Mouse (Mus musculus) urinary bladder, postnatal 4 days (tissue): ENCODE data around the gene Wbp11.

Experiments used
- DNase-seq, 2 experiments: peaks; one replicate each; pipeline ENCODE4 v3.0.0; 2021 to 2022; ENCODE audit warnings: low spot score in 2 of 2

Gene Wbp11

DNA sequence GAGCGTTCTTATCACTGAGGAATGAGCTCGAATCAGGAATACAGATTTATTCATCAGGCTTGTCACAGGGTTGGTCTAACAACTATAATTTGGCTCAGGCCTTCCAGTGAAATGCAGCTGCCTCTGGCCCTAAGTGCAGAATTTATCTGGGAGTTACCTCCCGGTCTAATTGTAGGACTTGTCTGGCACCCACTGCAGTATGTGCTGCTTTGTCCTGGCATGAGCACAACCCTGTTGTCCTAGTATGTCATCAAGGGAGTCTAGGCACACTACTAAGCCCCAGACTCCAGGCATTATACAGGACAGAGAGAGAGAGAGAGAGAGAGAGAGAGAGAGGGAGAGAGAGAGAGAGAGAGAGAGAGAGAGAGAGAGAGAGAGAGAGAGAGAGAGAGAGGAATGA lies 9.3 kb upstream of the Wbp11 start:
- DNase-seq, result no peak

DNA sequence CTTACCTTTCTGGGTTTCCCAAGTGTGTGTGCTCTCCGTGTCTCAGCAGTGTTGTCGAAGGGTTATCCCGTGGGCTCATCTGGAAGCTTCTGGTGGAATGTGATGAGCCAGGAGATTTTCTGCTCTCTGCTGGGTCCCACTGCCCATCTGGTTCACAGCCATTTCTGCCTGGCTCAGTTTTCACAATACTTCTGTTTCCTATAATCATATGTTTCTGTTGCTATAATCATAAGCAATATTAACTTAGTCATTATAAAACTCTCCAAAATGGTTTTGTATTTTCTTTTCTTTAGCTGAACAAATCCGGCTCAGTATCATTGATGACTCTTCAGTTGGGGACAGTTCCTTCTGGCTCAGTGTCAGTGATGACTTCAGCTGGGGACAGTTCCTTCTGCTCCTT lies 7.3 kb upstream of the Wbp11 start, which contains the start of gene Smco3:
Smco3 (minus strand) TSS at position 101 of the 400 bp plus-strand sequence.
- no peak for DNase-seq

DNA sequence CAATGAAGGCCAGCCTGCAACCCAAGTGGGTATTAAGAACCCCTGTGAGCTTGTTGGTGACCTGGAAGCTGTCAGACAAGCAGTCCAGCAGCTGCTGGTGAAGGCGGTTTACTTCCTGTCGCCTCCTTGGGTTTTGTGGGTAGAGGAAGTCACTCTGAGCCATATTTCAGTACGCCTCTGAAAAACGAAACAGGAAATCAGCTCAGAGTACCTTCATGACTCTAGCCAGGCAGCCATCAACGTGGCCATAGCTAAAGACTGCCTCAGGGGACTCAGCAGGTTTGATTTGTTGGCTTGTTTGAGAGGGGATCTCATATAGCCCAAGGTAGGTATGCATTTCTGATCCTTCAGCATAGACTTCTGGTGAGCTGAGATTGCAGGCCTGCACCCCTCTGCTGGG lies 3.7 kb upstream of the Wbp11 start:
- DNase-seq, result no peak

DNA sequence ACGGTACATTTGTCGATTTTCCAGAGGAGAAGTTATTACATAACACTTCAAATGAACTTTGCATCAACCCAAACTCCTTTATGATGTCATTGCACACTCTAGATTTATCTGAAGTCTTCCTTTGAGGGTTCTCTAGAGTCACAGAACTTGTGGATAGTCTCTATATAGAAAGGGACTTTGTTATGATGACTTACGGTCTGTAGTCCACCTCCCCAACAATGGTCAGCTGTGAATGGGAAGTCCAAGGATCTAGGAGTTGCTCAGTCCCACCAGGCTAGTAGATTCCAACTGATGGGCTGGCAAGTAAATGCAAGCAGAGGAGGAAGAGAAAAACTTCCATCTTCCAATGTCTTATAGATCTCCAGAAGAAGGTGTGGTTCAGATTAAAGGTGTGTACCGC lies 648 bp upstream of the Wbp11 start:
- DNase-seq, result no peak

DNA sequence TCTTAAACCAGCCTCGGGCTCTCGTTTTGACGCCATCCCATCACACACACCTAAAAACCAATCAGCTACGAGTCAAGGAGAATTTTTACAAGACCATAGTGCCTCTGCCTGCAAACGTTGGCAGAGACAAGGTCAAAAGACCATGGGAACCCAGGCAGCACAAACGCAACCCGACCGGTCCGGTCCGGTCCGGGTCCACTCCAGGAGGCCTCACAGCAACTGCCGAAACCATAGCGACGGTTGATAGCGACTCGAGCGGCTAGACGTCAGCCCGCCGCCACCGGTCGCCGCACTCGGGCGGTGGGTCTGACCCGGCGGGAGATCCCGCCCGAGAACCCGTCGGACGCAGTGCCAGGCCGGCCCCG lies 535 bp downstream of the Wbp11 start, which contains the start of gene BC049715:
BC049715 (plus strand) TSS at position 111 of the 365 bp plus-strand sequence.
- DNase-seq, result no peak

DNA sequence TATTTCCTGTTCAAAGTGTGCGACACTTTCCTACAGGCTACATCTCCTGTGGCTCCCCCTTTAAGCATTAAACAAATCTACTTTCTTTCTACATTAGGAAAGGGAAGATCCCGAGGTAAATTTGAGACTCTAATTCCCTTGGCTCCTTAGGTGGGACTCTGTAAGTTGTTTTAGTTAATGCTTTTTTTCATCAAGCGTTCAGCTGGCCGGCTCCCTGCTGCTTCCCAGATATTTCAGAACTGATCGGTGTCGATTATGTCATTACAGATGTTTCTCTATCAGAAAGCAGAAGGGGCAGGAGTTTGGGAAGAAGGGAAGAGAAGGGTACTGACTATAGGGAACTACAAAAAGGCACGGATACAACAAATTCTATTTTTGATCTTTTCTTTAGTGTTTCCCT lies 917 bp downstream of the Wbp11 start:
- no peak for DNase-seq

DNA sequence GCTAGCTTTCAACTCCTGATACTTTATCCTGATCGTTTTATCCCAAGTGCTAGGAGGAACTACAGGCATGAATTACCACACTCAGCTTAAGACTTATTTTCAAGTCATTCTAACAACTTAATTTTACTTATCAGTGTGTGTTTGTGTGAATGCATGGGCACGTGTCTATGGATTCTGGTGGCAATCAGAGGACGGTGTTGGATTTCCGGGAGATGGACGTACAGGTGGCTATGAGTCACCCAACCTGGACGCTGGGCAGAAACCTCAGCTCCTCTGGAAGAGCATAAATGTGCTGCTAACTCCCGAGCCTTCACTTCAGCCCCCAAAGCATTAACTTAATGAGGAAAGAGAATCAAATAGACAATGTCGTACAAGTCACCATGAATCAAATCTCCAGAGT lies 3.0 kb downstream of the Wbp11 start:
- no peak for DNase-seq

DNA sequence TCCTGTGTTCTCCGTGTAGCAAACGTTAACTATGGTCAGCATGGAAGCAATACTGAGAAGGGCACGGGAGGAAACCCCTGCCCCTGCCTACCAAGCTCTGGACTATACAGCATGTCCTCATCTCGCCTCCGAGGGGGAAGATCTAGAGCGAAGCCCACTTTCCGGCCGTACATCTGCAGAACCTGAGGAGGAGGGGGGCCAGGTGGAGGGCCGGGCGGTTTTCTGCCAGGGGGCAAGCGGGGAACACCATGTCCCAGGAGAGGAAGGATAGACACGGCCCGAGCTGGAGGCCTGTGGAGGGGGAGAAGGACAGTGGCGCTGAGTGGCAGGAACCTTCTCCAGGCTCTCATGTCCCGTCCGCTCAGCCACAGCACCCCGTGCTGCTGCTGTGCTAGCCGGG lies 6.9 kb downstream of the Wbp11 start:
- peak in 1 of 2 experiments; percentile 56 for DNase-seq

DNA sequence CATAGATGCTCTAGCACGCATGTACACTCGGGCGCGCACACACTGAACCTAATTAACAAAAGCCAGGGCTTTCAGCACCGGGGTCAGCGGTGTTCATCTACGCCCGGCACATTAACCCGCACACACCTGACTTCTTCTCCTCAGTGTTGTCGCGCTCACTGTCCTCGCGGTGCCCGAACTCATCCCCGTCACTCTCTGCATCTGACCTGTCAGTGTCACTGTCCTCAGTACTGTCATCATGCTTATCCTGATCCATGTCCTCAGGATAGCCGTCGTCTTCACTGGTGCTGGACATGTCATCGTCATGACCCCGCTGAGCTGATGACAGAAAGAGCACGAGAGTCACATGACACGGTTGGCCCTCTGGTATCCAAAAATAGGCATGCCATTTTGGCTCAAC lies 7.7 kb downstream of the Wbp11 start:
- no peak for DNase-seq

DNA sequence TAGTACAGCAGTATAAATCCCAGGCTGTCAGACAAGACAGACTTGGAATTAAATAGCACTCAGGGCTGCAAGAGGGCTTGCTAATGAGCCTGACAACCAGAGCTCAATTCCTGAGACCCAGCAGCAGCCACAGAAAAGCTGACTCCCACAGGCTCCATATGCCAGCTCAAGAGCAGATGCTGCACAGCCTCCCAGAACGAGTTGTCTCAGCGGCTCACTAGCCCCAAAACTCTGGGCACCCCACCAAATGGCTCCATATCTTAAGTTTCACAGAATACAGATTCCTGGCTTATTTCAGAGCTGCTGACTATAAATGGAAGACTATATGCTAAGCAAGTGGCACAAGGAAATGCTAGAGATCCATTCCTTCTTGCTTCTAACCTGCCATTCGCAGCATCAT lies 10.5 kb downstream of the Wbp11 start:
- DNase-seq, result peak in 1 of 2 experiments; percentile 34

DNA sequence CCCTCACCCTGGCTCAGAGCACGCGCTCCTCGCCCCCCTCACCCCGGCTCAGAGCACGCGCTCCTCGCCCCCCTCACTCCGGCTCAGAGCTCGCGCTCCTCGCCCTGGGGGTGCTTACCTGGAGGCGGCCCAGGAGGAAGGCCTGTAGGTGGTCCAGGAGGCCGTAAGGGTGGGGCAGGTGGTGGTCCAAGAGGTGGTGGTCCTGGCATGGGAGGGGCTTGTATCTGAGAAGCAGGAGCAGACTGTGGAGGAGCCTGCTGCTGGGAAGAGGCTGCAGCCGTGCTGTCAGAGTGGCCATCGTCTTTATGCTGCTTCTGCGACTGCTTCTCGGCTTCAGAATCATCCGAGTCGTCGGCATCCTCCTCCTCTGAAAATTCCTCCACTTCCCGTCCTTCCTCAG lies 11.2 kb downstream of the Wbp11 start:
- peak in 1 of 2 experiments; percentile 57 for DNase-seq

DNA sequence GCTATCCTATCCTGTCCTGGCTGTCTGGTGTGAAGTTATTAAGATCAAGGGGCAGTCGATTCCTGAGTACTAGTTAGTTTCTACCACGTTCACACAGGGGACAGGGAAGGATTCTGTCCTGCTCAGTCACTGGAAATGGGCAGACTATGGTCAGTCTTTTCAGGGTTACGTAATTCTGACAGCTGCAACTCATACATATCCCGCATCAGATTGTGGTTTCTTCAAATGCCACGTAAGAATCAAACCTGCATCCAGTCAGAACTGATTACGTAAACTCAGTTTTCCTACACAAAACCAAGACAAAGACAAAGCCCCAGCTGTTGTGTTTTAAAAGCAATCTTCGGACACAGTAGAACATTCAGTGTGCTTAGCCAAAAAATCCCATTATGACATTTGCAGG lies 12.7 kb downstream of the Wbp11 start:
- no peak for DNase-seq

DNA sequence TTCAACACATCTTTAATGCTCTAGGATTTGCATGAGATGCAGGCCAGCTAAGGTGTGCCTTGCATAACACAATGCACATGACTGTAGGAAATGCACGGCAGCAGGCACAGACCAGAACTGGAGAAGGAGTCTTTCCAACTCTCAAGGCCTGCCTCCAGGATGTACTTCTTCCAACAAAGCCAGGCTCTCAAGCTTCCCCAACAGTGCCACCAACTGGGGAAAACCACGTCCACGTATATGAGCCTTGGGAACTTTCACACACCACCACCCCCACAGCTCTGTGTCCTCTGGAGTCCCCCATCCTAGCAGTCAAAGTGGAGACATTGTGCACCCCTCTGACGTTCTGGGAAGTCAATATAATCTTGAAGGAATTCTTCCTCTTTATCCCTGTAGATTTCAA lies 14.9 kb downstream of the Wbp11 start:
- DNase-seq, result no peak

DNA sequence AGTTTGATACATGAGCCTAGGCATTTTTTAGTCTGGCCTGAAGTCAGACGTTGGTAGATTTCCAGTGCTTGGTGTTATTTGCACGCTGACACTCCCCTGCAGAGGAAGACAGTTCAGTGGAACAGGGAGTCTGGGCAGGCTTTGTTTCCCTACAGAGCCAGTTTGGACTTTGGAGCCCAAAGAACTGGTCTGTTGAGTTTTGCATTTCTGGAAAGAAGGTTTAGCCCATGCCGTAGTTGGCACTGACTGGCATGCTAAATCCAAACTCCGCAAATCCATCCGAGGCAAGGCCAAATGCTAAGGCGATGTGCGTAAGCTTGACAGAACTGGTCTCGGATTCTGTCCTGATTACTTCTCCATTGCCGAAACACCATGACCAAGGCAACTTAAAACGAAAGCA lies 16.8 kb downstream of the Wbp11 start:
- DNase-seq, result no peak

DNA sequence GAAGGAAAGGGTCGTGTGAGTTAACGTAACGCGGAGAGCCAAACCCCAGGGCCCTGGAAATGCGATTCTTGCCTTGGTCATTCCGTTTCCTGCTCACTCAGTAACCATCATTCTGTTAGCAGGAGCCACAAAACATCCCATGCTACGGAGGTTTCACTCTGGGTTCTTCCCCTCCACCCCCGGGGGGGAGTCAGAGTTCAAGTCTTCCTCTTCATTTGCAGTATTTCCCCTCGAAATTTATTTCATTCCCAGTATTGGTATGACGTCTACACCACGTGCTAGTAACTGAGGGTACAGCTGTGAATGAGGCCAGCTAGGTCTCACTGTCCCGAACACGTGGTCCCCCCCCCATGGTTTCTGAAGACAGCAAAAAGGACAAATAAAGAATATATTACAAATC lies 18.4 kb downstream of the Wbp11 start:
- no peak for DNase-seq

DNA sequence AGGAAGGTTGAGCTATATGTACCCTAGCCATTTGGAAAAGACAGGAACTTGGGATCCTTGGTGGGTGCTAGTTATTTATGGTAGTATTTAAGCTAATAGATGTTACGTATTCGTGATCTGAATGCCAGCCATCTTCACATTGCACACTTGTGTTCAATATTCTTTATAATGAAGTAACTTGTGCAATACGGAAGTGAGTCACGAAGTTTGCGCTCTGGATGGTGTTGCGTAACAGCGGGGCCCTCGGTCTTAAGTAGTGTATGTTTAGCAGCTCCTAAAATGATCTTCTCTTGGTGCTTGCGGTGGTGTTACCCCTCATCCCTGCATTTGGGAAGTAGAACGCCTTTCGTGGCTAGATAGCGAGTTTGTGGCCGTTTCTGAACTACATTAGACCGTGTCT lies 19.0 kb downstream of the Wbp11 start:
- DNase-seq, result no peak

DNA sequence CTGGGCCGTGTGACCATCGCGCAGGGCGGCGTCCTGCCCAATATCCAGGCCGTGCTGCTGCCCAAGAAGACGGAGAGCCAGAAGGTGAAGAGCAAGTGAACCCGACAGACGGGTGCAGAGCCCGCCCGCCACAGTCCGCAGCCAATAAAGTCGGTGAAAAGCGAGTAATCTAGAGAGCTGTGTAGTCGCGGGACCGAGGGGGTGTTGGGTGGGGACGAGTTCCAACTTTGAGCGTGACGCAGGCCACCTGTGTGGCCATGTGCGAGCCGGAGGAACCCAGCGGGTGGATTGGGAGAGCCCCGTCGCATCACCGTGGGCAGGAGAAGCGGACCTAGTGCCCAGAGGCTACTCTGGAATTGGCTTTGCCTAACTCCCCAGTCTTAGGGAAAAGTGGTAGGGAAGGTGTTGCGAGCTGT lies 19.4 kb downstream of the Wbp11 start:
- DNase-seq, result no peak

DNA sequence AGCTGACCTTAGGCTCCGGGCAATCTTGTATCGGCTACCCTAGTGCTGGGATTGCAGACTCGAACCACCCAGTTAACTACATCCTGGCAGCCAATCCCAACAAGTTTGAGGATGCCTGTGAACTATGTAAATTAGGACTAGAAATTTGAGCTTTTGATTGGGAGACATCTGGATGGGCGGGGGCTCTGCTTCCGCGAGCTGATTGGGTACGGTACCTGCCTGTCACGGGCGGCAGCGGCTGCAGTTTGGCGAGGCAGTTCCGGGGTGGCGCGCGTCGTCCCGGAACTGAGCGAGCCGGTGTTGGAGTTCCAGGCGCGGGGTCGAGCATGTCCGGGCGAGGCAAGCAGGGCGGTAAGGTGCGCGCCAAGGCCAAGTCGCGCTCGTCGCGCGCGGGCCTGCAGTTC lies 20.0 kb downstream of the Wbp11 start, which contains the start of gene H2afj:
H2afj (plus strand) TSS at position 231 of the 404 bp plus-strand sequence.
- peak; percentile 98 to 99 for DNase-seq

DNA sequence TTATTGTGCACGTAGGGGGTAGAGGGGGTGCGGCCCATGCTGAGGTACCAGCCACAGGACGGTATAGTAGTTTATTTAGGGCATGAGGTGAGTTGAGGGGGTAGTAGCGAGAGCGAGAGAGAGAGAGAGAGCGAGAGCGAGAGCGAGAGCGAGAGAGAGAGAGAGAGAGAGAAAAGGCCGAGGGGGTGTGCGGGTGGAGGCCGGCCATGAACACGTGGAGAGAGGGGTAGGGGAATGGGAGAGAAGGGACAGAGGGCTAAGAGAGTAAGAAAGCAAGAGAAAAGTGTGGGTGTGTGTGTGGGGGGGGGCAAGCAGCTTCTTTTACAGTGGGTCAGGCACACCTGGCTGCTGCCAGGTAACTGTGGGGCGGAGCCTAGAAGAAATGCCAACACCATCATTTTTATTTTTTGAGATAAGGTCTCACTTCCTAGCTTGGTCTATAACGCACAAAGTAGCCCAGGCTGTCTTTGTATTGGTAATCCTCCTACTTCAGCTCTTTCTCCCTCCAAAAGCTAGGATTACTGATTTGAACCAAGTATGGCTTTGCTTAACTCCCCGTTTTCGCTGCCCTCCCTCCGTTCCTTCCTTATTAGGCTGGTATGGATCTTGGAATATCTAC lies 20.5 kb downstream of the Wbp11 start:
- DNase-seq, result no peak

DNA sequence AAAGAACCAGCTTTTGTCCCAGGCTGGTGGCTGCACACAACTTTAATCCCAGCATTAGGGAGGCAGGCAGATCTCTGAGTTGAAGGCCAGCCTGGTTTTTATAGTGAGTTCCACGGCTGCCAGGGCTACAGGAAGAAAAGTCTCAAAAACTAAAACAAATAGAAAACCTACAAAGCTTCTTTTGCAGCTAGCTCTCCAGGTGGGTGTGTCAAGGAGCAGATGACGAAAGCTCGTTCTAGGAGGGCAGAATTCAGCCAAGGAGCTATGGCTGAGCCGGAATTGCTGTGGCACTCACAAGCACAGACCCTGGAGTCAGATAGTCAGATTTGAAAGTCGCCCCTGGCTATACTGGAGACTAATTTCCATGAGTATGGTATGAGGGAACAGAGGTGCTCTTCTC lies 21.2 kb downstream of the Wbp11 start:
- no peak for DNase-seq

DNA sequence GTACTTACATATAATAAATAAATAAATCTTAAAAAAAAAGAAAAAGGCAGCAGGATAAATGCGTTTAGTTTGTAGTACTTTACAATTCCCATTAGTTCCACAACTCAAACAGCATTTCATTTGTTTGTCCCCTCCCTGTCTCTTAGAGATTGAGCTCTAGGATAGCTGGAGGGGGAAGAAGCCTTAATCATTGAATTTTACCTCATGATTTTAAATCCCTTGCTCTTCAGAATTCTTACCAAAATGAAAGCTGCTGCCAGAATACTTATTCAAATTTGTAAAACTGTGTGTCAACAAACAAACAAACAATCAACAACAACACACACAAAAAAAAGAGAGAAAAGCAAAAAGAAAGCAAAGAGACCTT lies 22.6 kb downstream of the Wbp11 start:
- DNase-seq, result no peak

DNA sequence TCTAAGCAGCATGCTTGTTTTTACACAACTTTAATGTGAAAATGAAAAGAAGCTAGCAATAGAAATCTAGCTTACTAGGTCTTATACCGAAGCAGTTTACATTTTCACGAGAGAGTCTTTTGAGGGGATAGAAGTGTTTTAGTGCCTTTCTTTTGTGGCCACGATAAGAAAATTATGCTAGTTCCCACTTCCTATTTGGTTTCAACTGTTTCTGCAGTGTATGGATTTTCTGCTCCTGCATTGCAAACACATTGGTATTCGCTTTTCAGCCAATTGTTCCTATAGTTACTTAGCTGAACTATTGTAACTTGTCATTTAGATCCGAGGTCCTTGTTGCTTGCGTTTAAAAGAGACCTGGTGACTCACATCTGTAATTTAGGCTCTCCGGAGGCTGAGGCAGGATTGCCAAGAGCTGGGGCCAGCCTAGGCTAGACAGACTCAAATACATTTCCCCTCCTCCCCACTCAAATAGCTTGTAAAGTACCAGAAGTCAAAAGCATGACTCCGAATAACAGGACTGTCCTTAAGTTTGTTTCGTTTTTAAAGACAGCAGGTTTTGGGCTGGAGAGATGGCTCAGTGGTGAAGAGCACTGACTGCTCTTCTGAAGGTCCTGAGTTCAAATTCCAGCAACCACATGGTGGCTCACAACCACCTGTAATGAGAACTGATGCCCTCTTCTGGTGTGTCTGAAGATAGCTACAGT lies 23.2 kb downstream of the Wbp11 start:
- DNase-seq, result no peak

DNA sequence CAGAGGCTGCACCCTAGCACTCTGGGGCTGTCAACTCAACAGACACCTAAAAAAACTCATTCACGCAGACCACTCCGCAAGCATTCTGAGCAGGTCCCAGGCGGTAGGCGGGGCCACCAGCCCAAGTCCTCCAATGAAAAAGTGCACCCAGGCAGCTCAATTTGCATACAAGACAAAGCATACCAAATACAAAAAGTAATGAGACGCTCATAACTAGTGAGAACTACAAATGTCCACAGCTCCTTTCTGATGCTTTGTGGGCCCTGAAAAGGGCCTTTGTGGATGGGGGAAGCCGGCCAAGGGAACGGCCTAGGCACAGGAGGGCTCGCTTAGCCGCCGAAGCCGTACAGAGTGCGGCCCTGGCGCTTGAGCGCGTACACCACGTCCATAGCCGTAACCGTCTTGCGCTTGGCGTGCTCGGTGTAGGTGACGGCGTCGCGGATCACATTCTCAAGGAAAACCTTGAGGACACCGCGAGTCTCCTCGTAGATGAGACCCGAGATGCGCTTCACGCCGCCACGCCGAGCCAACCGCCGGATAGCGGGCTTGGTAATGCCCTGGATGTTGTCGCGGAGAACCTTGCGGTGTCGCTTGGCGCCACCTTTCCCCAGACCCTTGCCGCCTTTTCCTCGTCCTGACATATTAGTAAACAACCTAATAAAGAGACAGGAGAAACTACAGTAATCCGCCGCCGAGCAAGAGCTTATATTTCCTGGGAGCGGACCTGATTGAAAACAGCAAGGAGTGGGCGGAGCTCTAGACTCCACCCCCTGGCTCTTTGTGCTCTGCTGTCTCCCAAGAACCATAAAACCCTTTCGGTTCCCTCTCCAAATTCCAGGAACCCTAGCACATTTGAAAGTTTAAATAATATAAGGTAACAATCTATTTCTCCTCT lies 24.0 kb downstream of the Wbp11 start, which contains the start of gene Hist4h4:
Hist4h4 (minus strand) TSS at position 677 of the 895 bp plus-strand sequence.
- DNase-seq, result peak; percentile 92 to 98
